Mouse (Mus musculus) brain, embryonic 14.5 days (tissue): ENCODE results near the gene Dip2b.

ENCODE experiments used
- CTCF ChIP-seq: fragments of 200-500 bp; IDR thresholded peaks from 2 replicates; pipeline ENCODE4 v1.5.1; 2012; ENCODE audit warnings: inconsistent platforms, mild to moderate bottlenecking, moderate library complexity, borderline replicate concordance; ENCODE audit not compliant: insufficient read depth, insufficient read length; ENCODE audit errors: extremely low read depth
- POLR2A ChIP-seq: fragments of 200-500 bp; IDR thresholded peaks from 2 replicates; pipeline ENCODE4 v1.6.1; 2012; ENCODE audit warnings: mild to moderate bottlenecking, inconsistent platforms, borderline replicate concordance; ENCODE audit not compliant: poor library complexity, insufficient read depth, insufficient read length, severe bottlenecking; ENCODE audit errors: extremely low read depth

- TF ChIP-seq CTCF (no peak), POLR2A (no peak)
Observed at GRCm38 (mm10) chr15:100059626-100060311, 21.3 kb downstream of the Dip2b start.
